Mouse (Mus musculus) ES-Bruce4 (cell line): ENCODE data around the gene Kmt5c. TPM values are rescaled to one million over a fixed set of nuclear protein-coding genes. Genes with fewer than 3 reads are reported as not detected.

Source experiments
- H3K27ac ChIP-seq: 2 replicates; pipeline ENCODE4 v1.5.1; 2012; ENCODE audit warnings: low read length, inconsistent platforms; ENCODE audit not compliant: insufficient read depth
- H3K27me3 ChIP-seq: 2 replicates; pipeline ENCODE4 v1.6.1; 2012; ENCODE audit warnings: mild to moderate bottlenecking, low read length, inconsistent platforms; ENCODE audit not compliant: control insufficient read depth, poor library complexity, insufficient read depth, severe bottlenecking
- H3K36me3 ChIP-seq: 2 replicates; pipeline ENCODE4 v1.6.1; 2012; ENCODE audit warnings: inconsistent platforms, mild to moderate bottlenecking, low read length, moderate library complexity; ENCODE audit not compliant: control insufficient read depth, poor library complexity, insufficient read depth, severe bottlenecking
- H3K4me1 ChIP-seq: one replicate; pipeline ENCODE4 v1.8.1; 2011; ENCODE audit warnings: low read length; ENCODE audit not compliant: control insufficient read depth, insufficient read depth
- H3K4me3 ChIP-seq: 2 replicates; pipeline ENCODE4 v1.5.1; 2011; ENCODE audit warnings: low read depth, mild to moderate bottlenecking, low read length
- H3K9ac ChIP-seq: 2 replicates; pipeline ENCODE4 v1.6.1; 2012; ENCODE audit warnings: low read depth, mild to moderate bottlenecking, inconsistent platforms; ENCODE audit not compliant: poor library complexity, severe bottlenecking
- H3K9me3 ChIP-seq: replicated peaks from 2 replicates; pipeline ENCODE4 v1.6.1; 2012; ENCODE audit warnings: mild to moderate bottlenecking, low read length, inconsistent platforms; ENCODE audit not compliant: control insufficient read depth, poor library complexity, insufficient read depth, severe bottlenecking
- CTCF ChIP-seq: IDR thresholded peaks from one replicate; pipeline ENCODE4 v1.8.1; 2011; ENCODE audit warnings: low read depth, low read length
- EP300 ChIP-seq: IDR thresholded peaks from 2 replicates; pipeline ENCODE4 v1.6.1; 2011; ENCODE audit warnings: low read depth, low read length; ENCODE audit not compliant: insufficient read depth
- POLR2A ChIP-seq: IDR thresholded peaks from one replicate; pipeline ENCODE4 v1.8.1; 2011; ENCODE audit warnings: low read length; ENCODE audit not compliant: insufficient read depth
- polyA plus RNA-seq: library from polyadenylated mRNA; stranded (reverse); fragments of >200 nt; gene quantifications from 2 replicates; pipeline ENCODE4 v1.2.4, GENCODE M21; 2011; ENCODE audit warnings: low read depth; ENCODE audit not compliant: missing spikeins, insufficient read depth, insufficient read length

Gene Kmt5c
- polyA plus RNA-seq, 1 experiment, result 72.3 TPM

DNA sequence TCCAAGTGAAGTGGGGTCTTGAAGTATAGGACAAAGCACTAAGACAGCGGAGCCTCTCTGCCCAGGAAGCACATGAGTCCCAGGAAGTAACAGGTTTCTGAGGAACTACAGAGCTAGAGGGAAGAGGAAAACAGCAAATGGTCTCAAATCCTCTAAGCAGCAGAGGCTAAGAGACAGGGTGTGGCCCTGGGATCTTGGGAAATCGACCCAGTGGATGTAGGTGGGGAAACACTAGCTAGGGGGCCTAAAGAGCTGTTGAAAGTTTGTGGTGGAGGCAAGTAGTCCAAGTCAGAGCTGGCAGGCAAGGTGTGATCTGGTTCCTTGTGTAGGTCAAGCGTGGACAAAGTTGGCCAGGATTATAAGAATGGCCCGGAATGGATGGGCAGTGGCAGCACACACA is 8.4 kb downstream of the Kmt5c start:
- Histone ChIP-seq H3K9ac (no peak overlapping the region), H3K36me3 (peaks cover 20% of the 10 kb centered on the region), H3K27ac (no peak overlapping the region), H3K27me3 (no peaks in the 10 kb centered on the region), H3K9me3 (no peaks in the 10 kb centered on the region), H3K4me3 (no peak overlapping the region), H3K4me1 (no peaks in the 10 kb centered on the region)
- TF ChIP-seq EP300, result no peak
- no peak for TF ChIP-seq CTCF
- TF ChIP-seq POLR2A, result no peak

DNA sequence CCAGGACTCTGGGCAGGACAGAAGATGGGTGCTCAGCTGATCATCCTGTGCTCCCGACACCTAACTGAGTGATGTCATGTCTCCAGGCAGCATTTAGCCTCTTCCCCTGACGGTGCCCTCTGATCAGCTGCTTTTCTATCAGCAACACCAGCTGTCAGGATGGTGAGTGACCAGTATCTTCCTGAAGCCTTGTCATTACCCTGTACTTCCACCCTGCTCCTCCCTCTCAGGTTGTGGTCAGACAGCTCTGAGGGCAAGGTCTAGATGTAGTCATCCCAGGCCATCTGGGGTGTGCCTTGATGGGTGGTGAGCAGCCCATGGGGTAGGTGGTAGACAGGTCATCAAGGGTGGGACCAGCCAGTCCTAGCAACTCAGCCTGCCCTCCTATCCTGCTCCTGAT is 9.3 kb downstream of the Kmt5c start:
- TF ChIP-seq EP300 (no peak), POLR2A (no peak), CTCF (no peak)

DNA sequence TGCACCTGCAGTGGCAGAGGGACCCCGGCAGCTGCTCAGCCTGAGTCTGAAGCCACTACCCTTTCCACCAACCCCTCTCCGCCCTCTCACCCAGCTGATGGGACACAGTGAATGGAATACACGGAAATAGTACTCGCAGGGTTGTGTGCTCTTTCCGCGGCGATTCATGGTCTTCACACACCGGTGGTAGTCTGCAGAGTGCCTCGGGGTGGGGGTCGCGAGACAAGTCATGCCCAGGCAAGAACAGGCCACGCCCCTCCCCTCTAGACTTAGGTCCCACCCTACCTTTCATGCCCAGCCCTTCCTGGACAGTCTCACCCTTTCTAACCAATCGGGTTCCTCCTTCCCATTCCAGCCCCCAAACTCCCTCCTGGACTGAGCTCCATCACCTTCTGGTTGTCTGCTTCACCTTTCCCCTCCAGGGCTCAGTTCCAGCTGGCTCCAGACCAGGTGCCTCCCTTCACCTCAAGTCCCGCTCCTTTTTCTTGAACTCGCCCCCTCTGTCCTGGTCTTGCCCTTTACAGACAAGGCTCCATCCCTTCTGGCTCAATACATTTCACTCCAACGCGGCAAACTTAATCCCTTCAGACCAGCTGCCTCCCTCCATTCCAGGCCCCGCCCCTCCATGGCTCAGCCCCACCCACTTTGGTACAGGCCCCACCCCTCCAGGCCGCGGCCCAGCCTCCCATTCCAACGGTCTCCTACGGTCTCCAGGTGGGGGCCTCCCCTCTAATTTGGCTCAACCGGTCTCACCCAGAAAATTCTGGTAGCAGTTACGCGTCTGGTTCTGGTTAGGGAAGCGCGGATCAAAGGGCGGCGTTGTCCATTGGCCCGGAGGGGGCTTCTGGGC is 12.3 kb downstream of the Kmt5c start:
- peak overlapping the region; percentile 89 for H3K4me3 ChIP-seq
- H3K36me3 ChIP-seq, result peaks cover 16% of the 10 kb centered on the region
- H3K9ac ChIP-seq, result peak overlapping the region; percentile 89
- H3K4me1 ChIP-seq, result no peaks in the 10 kb centered on the region
- H3K9me3 ChIP-seq, result no peaks in the 10 kb centered on the region
- peak; percentile 89 for TF ChIP-seq POLR2A
- TF ChIP-seq CTCF, result no peak
- TF ChIP-seq EP300, result peak; percentile 78
- no peaks in the 10 kb centered on the region for H3K27me3 ChIP-seq
- H3K27ac ChIP-seq, result peak overlapping the region; percentile 92

More for the DNA sequence above, 9.3 kb downstream of the Kmt5c start:
- no peak overlapping the region for H3K4me3 ChIP-seq
- peaks cover 20% of the 10 kb centered on the region for H3K36me3 ChIP-seq
- H3K4me1 ChIP-seq, result no peaks in the 10 kb centered on the region
- no peaks in the 10 kb centered on the region for H3K27me3 ChIP-seq
- H3K9me3 ChIP-seq, result no peaks in the 10 kb centered on the region
- H3K27ac ChIP-seq, result no peak overlapping the region
- no peak overlapping the region for H3K9ac ChIP-seq

DNA sequence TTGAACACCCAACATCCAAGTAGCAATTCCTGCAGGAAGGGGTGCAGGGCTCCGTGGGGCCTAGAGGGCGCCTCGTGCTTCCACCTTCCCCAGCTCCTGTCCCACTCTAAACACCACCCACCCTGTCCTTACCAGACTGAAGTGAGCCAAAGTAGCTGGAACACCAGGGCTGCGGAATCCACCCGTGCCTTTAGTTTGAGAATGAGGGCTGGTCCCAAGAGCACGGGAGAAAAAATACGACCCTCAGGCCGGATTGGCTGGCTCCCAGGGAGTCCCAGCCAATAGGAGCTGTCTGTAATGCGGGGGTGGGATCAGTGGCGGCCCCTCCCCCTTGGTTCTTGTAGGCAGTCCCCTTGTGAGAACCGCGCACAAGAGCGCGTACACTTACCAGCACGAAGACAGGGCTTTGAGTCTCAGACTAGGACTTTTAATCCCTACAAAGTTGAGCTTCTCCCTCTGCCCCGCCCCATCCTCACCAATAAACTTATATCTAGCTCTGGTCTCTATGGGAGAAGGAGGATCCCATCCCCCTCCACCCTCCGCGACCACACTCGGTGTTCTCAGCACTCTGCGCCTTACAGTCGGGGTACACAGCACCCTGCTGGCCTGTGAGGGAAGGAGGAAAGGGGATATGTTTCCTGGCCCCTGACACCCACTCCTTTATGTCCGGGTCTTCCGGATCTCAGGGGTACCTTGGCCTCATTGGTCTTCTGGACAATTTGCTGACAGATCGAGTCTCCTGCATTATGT is 13.1 kb downstream of the Kmt5c start, which contains the start of gene Cox6b2:
Gene Cox6b2 (minus strand): TSS at position 274 of the 750 bp plus-strand sequence.
- H3K4me1 ChIP-seq, result no peaks in the 10 kb centered on the region
- H3K9ac ChIP-seq, result peak within 1 kb of the TSS; percentile 89
- H3K27ac ChIP-seq, result peak within 1 kb of the TSS; percentile 92
- H3K27me3 ChIP-seq, result no peaks in the 10 kb centered on the region
- peaks cover 16% of the 10 kb centered on the region for H3K36me3 ChIP-seq
- TF ChIP-seq POLR2A (peak; percentile 99), CTCF (no peak)
- no peaks in the 10 kb centered on the region for H3K9me3 ChIP-seq
- peak within 1 kb of the TSS; percentile 89 for H3K4me3 ChIP-seq

DNA sequence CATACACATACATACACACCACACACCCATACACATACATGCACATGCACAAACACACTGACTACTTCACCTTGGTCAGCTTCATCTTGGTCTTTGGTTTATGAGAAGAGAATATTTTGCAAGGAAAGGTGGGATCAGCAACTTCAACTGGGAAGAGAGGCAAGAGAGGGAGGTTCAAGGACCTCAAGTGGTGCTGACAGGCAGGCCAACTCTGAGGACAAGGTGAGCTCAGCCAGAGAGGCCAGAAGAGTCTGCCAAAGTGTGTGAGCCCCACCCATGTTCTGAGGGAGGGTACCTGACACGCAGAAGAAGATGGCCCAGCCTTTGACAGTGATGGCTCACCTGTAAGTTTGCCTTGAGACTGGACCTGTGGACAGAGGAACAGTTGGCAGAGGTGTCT is 19.8 kb downstream of the Kmt5c start:
- H3K9me3 ChIP-seq, result no peaks in the 10 kb centered on the region
- no peak overlapping the region for H3K4me3 ChIP-seq
- H3K27me3 ChIP-seq, result no peaks in the 10 kb centered on the region
- H3K4me1 ChIP-seq, result no peaks in the 10 kb centered on the region
- no peak overlapping the region for H3K9ac ChIP-seq
- no peak overlapping the region for H3K27ac ChIP-seq
- H3K36me3 ChIP-seq, result no peaks in the 10 kb centered on the region
- TF ChIP-seq POLR2A (no peak), EP300 (no peak), CTCF (no peak)

DNA sequence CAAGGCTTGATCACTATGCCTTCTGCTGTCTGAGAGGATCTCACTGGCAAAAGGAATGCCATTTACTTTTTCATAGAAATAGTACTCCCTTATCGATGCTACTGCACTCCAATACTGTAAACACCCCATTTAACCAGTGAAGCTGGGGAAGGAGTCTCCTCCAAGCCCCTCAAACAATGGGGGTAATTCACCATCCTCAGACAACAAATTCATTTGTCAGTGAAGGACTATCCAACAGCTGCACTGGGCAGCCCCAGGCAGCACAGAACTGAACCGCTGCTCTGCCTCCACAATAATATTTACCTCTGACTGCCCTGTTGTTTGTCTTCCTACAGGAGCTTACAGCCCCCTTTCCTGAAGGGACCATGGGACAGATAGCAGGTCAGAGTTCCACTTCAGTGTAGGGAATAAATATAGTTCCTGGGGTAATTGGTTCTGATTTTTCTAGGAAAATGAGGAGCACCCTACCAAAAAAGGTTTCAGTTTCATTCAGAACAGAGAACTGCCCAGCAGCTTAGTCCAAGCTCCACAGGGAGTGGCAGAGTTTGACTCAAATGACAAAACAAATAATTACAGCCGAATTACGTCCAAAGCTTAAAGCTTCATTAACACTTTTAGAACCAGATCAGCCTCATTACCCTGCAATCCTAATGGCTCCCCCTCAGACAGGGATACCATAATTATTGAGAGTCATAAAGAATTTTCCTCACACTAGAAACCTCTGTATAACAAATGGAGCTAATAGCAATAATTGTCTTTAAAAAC is 25.2 kb downstream of the Kmt5c start:
- Histone ChIP-seq H3K9me3 (no peaks in the 10 kb centered on the region), H3K27me3 (no peaks in the 10 kb centered on the region), H3K4me1 (no peaks in the 10 kb centered on the region), H3K4me3 (no peak overlapping the region), H3K27ac (peak overlapping the region; percentile 5; the same call in 1 of the 2 replicates), H3K9ac (no peak overlapping the region), H3K36me3 (no peaks in the 10 kb centered on the region)
- TF ChIP-seq EP300 (no peak), POLR2A (no peak), CTCF (no peak)
